Mouse (Mus musculus) yolk sac, embryonic 10.5 days (tissue): ENCODE data around the gene Ect2l.

Experiments used
- DNase-seq: peaks from one replicate; pipeline ENCODE4 v3.0.0-alpha.2; 2017; ENCODE audit warnings: low spot score

The Ect2l gene

DNA sequence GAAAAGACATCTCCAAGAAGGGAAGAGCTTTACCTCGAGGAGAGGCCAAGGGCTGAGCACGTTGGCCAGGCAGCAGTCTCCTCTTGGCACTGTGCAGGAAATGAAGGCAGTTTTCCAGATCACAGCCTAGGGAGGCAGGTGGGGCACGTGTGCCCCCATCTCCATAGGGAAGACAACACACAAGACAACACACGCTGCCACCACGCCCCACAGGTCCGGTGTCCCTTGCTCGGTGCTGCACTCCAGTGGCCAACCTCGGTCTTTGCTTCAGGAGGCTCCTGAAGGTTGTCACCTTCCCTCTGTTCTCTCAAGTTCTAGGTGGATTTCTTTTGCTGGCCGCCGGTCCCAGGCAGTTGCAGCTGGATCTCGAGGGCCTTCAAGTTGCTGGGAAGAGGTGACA is at the start of gene Ect2l:
Ect2l (minus strand) TSS at position 165 of the 400 bp plus-strand sequence.
- peak; percentile 45 for DNase-seq

DNA sequence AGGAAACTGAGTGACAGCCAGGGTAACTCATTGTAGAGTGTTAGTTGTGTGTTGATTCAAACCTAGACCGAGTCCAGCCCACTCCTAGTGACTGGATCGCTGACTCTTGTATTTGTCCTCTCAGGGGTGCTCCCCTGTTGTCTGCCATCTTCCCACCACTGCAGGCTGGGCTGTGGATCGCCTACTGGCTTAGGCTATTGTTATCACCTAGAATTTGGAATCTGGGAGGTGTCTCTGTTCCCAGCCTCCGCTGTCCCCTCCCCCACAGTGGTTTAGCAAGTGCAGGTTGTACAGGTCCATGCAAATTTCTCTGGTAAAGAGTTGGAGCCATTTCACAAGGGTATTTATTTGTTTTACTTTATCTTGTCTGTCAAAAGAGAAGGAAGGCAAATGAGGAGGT is 40.7 kb upstream of the Ect2l start:
- no peak for DNase-seq

DNA sequence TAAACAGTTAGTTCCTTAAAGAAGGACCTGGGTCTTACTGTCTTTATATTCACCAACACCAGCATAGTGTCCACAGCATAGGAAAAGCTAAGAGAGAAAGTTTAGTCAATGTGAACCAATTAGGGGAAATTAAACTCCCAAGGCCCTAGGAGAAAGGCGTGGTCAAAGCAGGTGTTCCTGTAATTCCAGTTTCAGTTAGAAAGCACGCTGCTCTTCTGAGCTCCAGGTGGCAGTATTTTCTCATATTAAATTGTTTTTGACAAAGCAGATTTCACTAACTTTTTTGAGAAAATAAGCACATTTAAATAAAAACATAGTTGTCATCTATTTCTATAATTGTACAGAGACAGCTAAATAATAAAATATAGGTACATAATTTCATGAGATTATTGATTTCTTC is 32.9 kb upstream of the Ect2l start:
- no peak for DNase-seq

DNA sequence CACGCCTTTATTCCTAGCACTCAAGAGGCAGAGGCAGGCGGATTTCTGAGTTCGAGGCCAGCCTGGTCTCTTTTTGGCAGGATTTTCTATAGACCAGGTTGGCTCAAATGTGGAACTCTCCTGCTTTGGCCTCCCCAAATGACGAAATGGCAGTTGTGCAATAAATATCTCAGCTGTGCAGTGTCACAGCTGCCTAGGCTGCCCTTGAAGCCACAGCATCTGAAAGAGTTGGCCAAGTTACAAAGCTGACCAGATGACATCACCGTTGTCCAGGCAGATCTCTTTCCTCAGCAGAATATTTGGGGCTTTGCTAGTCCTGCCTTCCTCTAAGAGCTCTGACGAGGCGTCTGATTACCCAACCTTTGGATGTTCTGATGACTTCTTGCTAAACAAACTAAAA is 26.5 kb upstream of the Ect2l start:
- DNase-seq: no peak

DNA sequence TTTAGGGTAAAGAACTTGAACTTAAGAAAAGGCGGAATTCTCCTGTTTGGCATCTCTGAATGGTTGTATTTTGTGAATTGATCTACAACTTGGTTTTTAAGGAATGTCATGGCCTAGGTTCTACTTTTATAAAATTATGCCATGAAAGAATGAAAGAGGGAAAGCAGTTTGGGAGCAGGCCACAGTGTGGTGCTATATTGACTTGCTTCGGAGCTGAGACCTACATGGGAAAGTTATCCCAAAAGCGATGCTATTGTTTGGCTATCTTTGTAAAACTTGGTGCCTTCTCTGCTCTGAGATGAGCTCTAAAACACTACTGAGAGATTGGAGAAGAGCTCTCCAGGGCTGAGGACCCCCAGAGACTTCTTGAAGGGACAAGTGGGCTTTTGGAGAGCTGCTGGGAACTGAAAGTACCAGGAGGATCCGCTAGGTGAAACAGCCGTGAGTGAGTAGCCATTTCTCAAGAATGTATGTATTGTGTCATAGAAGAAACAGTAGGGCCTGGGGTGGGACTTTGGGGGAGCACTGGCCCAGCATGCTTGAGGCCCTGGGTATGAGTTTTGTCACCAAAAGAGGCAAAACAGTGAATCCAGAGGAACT is 25.7 kb upstream of the Ect2l start:
- DNase-seq: no peak

DNA sequence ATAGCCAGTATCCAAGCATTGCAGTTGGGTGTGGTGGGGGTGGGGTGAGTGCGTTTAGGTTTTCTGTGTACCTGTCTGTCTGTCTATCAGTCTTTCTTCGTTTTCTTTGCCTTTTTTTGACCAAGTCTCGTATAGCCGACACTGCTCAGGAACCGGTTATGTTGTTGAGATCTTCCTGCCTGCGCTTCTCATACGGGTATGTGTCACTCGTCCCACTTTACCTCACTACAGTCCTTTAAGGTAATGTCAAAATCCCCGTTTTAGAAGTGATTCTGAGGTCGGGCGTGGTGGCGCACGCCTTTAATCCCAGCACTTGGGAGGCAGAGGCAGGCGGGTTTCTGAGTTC is 24.7 kb upstream of the Ect2l start:
- DNase-seq: no peak

DNA sequence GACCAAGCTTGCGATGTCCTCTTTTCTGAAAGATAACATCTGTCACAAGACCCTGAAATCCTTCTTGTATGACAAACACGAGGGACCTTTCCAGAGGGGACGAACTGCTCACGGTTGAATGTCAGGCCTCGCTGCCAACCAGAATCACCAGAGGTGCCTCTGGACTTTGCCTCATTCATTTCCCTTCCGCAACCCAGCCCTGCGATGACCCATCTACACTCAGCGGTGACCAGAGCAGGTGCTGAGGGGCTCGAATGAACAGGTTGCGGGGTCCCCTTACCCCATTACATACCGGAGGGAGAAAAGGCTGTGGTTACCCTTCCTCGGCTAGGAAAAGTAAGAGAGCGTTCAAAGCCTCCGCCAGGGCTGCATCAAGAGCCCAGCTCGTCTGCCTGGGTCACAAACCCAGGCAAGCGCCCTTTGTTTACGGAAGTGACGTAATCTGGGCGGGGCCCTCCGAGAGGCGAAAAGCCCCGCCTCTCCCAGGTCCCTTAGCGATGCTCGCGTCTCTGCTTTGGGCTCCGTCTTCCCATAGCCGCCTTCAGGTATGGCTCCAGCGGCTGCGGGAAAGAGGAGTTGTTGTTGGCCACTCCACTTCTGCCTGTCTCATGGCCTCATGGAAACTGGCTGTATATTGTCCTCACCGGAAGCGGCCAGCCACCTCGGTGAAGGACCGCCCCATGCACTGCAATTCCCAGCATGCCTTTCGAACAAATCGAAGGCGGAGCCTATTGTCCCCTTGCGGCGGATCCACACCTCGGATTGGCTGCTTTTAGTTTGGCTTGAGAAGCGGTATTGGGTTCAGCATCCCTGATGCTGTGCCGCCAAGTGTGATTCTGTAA is 24.1 kb upstream of the Ect2l start, which contains the start of gene Ccdc28a:
Ccdc28a (minus strand) TSS at position 439 of the 842 bp plus-strand sequence.
- DNase-seq: peak; percentile 96

DNA sequence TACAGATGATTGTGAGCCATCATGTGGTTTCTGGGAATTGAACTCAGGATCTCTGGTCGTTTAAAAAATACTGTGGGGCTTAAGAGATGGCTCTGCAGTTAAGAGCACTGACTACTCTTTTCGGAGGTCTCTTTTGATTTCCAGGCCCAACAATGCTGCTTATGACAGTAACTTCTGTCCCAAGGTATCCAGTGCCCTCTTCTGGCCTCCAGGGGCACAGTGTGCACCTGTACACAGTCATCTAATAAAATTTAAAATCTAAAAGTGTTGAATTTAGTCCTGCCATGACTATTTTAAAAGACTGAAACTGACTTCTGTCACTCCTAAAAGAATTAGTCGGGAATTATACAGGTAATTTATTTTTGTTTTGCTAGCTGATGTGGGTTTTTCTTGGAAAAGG is 23.2 kb upstream of the Ect2l start:
- DNase-seq: no peak

- DNase-seq: no peak
Measured at GRCm38 (mm10) chr10:18224386-18224785, 13.7 kb upstream of the Ect2l start.

DNA sequence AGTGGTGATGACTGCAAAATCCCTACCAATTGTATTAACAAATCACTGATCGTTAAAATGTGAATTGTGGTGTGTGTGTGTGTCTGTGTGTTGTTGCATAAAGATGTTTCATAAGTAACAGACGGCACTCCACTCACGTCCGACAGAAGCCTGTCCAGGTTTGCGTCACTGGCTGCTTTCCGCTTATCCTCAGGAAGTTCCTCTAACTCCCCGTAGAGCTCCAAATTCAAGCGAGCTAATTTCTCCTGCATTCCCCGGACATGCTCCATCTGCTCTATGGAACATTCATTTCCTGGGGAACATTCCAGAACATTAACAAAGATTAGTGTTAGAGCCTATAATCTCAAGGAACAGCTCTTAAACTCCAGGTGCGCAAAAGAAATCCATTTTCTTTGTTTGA is 8.7 kb upstream of the Ect2l start:
- DNase-seq: no peak

- DNase-seq: no peak
Measured at GRCm38 (mm10) chr10:18214124-18214523, 3.4 kb upstream of the Ect2l start.

DNA sequence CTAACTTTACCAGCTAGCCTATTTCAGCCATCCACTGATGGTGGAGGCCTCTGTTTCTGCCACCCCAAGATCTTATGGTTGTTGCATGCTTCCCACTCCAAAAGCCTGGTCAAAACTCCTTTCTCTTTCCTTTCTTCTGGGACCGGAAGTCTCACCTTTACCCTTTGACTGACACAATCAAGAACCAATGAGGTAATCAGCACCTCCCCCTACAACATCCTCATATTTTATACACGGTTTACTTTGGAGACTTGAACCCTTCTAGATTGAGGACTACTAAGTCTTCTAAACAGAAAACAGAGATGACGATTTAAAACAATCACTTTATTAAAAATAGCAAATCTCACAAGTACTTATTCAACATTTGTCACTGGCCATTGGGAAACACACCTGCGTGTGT is 2.7 kb upstream of the Ect2l start:
- DNase-seq: no peak

GRCm38 (mm10) chr10:18210119-18210518 is 571 bp downstream of the Ect2l start:
- no peak for DNase-seq

DNA sequence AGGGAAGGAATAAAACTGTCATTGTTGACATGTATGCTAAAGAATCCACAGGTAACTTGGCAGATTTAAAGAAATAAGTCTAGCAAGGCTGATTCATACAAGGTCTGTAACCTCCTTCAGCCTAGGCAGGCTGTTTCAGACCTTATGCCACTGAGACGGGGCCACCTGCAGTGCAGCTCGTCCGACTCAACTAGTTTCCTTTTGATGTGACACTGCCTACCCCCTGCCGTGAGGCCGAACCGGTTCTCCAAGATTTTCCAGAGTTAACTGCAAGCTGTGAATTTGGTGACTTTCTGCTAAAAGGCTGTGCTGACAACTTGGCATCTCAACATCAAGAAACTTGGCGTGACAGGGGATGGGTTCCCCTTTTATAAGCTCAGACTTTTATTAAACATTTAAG is 6.6 kb downstream of the Ect2l start:
- no peak for DNase-seq

DNA sequence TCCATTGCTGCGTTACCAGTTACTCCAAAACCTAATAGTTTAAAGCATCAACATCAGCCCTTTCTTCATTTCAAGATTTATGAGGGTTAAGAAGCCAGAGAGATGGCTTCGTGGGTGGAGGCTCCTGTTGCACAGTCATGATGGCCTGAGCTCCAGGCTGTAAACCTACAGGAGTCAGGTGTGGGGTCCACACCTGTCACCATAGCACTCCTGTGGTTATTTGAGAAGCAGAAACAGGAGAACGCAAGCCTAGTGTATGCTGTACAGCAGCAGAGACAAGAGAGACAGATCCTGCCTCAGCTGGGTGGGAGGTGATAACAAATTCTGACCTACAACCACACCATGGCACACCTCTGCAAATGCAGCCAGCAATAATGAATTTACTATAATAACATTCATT is 8.3 kb downstream of the Ect2l start:
- DNase-seq: no peak

GRCm38 (mm10) chr10:18200656-18201055 is 10.0 kb downstream of the Ect2l start:
- no peak for DNase-seq

DNA sequence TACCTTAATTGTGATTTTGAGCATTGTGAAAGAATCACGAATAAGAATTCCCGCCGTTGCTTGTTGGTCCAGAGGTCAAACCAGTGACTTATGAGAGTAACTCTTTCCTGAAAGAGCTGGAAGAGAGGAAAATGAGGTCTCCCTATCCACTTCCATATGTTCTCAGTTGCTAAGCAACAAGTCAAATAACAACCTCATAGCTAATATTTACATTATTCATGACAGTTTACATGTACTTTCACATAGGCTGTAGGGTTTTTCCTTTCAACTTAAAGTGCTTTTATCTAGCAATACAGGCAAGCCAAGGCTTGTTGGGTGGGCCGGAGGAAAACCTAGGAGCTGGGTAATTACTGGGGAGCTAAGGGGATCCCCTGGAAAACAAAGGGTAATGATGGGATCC is 10.8 kb downstream of the Ect2l start:
- DNase-seq: no peak

- DNase-seq: no peak
Measured at GRCm38 (mm10) chr10:18198286-18199015, 12.2 kb downstream of the Ect2l start.

DNA sequence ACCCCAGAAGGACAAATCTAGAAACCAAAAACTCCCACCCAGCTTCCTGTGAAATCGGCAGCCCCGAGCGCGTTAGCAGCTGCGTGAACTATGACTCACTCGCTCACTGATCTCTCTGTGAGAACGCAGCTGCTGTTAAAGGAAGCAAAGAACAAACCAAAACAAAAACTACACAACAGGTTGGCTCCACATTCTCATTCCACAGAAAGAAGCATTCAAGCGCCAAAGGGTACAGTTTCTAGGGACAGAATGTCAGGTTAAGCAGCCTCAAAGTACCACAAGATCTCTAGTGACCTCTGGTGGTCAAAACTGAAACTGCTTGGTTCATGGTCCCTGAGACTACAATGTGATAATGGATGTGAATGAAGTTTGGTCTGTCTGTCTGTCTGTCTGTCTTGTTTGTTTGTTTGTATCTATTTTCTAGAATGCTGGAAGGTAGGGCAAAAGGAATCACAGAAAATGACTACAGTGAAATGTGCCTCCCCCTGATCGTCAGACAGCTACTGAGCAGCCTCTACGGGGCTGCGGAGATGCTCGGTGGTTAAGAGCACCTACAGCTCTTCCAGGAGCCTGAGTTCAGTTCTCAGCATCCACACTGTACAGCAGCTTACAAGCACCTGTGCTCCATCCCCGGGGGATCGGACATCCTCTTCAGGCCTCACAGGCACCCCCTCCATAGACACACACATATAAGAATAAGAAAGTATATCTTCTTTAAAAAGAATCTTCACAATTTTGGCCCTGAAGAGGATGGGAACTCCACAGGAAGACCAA is 13.3 kb downstream of the Ect2l start:
- peak; percentile 59 for DNase-seq

- peak; percentile 18 for DNase-seq
Measured at GRCm38 (mm10) chr10:18194737-18195141, 16.0 kb downstream of the Ect2l start.

DNA sequence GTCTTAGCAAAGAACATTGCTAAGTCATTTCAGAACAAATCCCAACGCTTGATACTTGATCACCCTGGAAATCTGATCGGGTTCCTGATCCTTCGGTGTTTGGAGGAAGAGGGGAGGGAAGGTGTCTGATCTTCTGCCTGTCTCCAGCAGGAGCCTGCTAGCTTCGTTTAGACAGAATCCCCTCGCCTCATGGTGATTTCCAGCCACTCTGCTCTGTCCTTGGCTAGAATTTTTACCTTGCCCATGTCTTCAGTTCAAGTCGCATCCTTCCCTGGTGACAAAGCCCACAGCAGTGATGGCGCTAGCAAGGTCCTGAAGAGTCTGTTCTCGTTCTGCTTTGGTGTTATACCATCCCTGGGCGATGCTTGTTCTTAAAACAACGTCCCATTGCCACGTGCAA is 16.5 kb downstream of the Ect2l start:
- DNase-seq: no peak

- no peak for DNase-seq
Measured at GRCm38 (mm10) chr10:18193221-18193620, 17.5 kb downstream of the Ect2l start.
